Mouse (Mus musculus) layer of hippocampus, adult 9-11 months (tissue): ENCODE data around the gene Mpzl2.
A peak's percentile ranks its signal among the peaks of the same experiment; 100 is the strongest.
"Not testable (repeated sequence)": the region's sequence is repeated elsewhere in the genome, so short reads cannot be mapped to it uniquely, and the experiment has no call there.

Source experiments
- DNase-seq: peaks from one replicate; pipeline ENCODE4 v3.0.0; 2022

Gene Mpzl2

DNA sequence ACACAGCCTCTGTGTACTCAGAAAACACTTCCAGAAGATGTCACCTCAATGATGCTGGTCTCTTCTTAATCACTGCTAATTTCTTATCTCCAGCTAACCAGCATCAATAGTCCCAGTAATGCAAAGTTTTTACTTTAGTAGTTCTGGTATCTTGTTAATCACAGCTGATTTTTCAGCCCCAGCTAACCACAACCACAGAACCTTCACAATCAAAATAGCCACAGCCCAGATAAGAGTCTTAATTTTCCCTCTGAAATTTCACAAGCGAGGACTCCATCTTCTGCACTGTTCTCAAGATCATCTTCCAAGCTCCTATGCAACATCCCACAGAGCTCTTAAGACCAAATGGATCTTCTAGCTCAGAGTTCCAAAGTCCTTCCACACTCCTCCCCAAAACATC is 1.8 kb upstream of the Mpzl2 start:
- not testable (repeated sequence) for DNase-seq

DNA sequence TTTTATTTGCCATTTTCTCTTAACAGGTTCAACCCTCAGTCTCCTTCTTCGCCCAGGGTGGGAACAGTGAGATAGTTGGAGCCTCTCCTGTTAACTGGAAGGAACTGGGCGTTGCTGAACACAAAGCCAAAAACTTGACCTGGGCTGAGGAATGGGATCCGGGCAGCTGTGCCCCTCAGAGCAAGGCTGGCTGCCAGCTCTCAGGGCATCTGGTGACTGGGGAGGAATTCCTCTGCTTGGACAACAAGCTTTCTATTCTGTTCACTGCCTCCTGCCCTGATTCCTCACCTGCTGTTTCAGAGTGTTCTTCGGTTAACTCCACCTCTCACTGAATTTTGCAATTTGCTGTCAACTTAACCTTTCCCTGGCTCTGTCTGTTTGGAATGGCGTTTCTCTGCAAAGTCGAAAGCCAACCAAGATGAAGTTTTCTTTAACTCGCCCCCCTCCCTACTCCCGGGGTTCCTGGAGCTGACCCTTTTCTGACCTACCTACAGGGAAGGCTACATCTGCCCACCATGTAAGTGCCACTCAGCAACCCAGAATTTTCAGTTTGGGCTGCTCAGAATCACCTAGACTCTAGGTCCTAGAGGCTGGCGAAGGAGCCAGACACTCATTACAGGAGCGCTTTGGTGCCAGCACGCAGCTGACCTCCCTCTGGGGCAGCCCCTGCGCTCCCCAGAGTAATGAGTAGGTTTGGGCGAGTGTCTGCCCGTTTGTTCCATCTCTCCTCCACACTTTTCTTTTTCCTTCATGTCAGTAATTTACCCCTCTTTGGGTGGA is 657 bp downstream of the Mpzl2 start:
- DNase-seq = no peak

DNA sequence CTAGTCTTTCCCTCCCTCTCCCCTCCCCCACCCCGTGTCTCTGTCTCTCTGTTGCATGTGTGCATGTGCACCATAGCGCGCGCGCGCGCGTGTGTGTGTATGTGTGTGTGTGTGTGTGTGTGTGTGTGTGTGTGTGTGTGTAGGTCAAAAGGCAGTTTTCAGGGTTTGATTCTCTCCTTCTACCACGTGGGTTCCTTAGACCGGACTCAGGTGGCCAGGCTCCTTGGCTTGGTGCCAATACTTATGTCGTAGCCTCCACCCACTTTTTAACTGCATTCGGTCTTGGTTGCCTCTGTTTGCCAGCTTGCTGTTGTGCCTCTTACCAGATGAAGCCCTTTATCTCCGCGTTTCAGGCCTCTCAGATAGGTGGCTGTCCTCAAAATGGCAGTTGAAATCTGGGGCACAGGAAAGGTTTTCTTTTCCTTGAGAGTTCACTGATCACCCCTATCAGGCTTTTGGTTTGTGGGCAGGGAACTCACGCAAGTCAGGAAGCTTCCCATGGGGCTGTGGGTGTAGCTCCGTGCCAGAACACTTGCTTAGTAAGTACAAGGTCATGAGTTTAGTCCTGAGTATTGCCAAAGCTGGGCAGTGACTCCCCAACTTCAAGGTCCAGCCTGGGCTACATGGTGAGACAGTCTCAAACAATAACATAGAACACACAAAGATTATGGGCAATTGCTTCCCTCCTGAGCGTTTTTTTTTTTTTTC is 1.7 kb downstream of the Mpzl2 start:
- no peak for DNase-seq

DNA sequence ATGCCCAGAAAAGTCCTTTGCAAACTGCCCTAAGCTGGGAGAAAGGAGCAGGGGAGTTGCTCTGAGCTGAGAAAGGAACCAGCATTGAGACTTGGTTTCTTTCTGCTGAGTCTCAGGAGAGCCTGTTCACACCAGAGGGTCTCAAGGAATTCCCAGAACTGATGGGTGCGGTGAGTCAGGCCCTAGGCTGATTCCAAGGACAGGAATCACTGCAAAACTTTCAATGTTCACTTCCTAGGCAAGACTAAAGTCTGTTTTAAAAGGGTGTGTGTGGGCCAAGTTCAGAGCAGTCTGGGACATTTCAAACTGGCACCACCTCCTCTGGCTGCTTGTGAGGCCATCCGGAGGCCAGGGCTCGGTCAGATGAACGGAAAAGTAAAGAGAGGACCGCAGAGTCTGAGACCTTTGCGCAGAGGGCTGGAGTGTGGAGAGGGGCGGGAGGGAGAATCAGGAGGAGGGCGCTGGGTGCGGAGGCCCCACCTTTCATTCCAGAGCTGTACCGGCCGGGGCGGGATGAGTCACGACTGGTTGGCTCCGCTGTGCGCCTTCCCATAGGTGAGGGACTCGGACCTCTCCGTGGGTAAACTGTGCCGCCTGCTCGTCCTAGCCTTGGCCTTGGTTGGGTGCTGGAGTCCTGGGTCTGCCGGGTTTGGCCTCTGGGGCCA is 2.6 kb downstream of the Mpzl2 start:
- DNase-seq = no peak

DNA sequence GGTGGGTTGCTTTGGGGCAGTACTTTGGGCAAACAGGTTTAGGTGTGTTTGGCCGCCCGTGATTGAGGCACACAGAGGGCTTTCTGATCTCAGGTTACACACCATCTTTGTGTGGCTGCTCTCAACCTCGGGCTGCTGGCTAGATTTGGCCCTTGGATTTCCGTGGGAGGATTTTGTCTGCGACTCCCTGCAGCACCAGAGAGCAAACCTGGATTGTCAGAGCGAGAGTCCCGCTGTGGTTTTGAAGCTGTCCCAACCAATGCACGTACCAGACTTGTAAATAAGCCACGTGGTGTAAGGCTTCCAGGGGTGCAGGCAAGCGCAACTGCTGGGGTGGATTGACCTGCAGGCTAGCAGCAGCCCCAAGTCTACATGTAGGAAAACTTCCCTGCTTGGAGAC is 3.3 kb downstream of the Mpzl2 start:
- no peak for DNase-seq

DNA sequence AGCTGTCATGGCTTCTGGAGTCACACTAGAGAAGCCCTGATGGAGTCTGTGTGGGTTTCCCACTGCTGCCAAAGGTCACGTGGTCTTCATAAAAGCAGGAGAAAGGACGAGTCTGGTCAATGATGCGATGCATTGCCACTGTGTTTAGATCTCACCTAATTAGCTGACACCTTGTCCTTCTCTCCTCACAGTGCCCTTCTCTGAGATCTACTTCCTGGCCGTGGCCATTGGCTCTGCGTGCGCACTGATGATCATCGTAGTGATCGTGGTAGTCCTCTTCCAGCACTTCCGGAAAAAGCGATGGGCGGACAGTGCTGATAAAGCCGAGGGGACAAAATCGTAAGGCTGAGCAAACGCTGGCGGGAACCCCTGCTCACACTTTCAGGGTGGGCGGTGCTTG is 7.4 kb downstream of the Mpzl2 start:
- no peak for DNase-seq

DNA sequence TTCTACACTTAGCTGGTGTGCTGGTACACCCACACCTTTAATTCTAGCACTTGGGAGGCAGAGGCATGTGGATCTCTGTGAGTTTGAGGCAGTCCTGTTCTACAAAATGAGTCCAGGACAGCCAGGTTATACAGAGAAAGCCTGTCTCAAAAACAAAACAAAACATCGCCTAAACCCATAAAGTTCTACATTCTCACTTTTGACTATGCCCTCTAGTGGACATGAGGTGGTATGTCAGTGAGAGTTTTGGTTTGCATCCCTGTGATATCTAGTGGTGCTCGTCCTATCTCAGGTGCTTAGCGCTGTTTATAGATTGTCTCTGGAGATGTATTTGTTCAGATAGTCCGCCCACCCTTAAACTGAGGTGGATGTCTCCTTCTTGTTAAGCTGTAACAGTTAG is 8.9 kb downstream of the Mpzl2 start:
- DNase-seq = no peak

DNA sequence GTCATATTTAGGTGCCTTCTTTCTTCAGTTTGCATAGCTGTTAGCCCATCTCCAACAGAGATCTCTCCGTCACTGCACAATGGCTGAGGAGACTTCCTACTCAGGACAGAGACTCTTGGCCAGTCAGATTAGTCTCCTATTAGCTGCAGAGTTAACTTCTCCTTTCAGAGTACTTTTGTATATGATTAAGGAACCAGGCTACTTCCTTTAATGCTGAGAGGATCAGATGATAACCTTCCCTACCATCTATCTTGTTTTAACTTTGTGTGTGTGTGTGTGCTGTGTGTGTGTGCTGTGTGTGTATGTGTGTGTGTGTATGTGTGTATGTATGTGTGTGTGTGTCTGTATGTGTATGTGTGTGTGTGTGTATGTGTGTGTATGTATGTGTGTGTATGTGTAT is 10.1 kb downstream of the Mpzl2 start:
- no peak for DNase-seq

DNA sequence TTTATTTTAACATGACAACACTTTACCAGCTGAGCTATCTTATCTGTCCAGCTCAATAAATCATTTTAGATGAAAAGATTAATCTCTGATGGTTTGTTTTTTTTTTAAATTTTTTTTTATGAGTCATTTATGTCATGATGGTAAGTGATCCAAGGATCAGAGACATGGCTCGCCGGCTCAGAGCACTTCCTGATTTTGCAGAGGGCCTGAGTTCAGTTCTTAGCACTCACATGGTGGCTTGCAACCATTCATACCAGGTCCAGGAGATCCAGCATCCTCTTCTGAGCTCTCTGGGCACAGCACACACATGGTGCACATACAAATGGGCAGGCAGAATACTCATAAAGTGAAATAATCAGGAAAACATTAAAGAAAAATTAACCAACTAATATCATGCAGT is 10.7 kb downstream of the Mpzl2 start:
- no peak for DNase-seq

DNA sequence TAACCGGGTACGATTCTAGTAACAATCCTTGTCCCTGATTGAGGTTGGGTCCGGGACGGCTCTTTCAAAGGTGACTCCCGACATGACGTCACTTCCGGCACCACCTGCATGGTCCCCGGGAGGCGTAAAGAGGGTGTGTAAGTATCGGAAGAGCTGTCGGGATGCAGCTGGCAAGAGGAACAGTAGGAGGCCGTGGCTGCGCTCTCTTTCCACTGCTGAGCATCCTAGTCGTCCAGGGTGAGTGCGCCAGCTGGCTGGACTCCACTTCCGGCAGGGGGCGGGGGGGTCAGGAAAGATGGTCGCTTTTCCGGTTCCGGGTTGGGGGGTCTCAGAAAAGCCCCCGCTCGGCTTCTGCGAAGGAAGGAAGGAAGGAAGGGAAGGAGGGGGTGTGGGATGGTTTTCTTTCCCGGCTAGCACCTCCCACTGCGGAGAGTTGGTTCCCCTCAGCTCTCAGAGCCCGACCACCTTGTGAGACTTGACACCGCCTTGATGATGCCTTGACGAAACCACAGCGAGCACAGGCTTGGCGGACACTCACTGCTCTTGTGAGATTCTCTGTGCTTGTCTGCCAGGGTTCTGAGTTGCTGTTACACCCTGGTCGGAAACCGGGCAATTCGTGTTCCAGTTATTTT is 15.6 kb downstream of the Mpzl2 start, which contains the start of gene Mpzl3:
Gene Mpzl3, plus strand, starts transcription at position 105 of the 632 bp plus-strand sequence.
- peak; percentile 87 for DNase-seq

DNA sequence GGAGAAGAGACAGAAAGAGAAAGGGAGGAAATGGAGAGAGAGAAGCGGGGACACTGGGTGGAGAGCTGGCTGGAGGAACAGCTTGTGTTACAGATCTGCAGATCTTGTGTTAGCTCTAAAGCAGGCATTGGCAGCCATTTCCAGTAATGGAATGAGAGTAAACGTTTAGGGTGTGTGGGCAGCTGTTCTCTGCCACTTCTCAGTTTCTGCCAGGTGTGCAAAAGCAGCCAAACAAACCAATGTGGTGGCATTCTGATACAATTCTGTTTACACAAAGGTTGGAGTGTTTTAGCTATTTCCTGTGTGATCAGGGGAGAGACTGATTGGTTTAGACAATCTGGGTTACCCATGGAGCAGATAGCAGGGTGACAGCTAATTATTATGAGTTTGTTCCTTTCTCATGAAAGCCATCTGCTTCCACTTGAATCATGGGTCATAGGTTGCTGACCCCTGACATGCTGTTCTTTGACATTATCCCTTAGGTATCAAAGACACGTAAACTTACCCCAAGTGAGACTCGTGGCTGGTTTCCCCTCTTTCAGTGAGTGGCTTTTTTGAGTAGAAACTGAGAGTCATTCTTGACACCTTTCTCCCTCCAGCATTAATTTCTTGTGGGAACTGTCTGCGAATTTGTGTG is 18.8 kb downstream of the Mpzl2 start:
- no peak for DNase-seq

DNA sequence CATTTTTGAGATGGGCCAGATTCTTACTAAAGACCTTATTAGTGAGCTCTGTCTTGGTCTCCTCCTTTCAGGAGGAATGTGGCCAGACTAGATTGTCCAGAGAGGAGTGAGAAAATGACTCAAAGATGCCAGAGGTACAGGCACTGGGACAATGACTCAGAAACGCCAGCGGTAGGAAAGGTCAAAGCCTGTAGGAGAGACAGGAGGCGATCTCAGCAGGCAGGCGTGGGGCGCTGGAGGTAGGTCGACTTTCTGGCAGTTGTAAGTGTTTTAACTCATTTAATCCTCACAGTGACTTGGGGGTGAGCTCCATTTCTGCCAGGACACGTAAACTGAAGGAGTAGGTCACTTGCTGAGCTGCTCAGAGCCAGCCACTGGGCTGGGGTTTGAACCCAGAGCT is 20.6 kb downstream of the Mpzl2 start:
- DNase-seq = no peak

DNA sequence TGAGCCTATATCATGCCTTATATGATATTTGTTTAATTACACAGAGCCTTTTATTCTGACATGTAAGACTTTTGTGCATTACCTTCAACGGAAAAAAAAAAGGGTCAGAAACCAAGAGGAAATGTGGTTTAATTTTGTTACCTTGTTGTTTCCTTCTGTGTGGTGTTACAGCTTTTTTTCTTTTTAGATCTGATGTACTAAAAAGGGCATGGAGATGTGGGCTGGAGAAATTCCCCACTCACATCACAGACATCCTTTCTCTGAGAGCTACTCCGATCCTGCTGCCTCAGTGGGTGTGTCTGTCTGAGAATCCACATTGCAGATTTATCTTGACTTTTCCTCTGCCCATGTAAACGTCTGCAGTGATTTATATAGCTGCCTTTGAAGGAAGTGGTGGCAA is 23.1 kb downstream of the Mpzl2 start:
- DNase-seq = no peak

DNA sequence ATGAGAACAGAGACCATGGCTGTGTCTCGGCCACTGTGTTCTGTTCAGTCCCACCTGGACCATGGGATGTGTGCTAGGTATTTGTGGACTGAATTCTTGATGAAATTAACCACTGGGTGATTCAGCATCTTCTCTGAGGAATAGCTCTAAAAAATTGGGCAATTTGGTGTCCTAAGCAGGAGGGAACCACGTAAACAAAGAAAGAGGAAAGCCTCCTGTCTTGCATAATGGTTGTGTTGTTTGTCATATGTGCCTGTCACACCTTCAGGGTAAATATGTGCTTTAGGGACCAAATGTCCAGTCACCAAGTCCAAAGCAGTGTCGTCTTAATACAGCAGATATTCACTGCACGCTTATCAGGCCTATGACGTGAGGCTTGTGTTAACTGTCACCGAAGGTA is 24.8 kb downstream of the Mpzl2 start:
- no peak for DNase-seq

DNA sequence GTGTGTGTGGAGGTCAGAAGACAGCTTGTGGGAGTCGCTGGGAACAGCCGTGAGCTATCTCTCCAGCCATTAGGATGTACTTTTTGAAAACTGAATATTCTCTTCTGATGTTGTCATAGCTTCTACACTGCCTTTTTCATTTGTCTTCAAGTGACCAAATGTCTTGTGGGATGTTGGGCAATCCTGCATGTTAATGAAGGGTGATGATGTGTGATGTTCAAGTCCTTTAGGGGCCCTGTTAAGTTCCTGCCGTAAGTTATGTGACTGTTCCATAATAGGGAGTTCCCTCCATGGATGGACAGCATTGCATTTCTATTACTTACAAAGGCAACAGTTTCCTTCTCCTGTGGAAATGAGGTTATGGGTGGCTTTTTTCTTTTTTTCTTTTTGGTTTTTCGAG is 27.1 kb downstream of the Mpzl2 start:
- DNase-seq = no peak

DNA sequence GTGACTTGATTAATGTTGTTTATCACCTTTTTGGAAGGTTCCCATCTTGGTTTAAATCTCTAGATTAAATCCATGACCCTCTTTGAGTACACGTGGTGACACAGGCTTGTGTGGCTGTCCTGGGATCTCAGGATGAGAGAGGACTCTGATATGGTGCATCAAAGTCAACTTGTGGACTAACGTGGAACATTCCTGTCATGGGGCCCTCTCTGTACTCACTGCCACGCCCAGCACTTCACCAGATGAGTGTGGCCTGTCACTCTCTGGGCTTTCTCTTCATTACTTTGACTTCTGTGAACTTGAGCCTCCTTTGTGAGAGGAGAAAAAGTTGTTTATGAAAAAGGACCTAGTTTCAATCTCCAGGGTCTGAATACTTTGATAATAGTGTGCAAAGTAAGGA is 32.2 kb downstream of the Mpzl2 start:
- no peak for DNase-seq

DNA sequence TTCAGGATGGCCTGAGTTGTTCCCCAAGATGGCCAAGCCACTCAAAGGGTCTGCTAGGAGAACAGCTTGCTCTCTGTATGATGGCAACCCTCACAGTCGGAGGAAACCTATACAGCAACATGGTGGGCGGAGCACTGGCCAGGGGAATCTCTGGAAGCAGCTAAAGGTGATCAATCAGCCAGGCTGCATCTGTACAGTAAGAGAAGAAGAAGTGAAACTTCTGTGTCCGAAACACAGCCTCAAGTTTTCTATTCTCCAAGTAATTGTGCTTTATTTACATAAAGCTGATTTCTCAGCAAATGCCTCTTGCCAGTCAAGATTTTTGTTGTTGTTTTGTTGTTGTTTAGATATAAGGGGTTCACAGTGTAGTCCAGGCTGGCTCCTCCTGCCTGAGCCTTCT is 38.3 kb downstream of the Mpzl2 start:
- DNase-seq = no peak

DNA sequence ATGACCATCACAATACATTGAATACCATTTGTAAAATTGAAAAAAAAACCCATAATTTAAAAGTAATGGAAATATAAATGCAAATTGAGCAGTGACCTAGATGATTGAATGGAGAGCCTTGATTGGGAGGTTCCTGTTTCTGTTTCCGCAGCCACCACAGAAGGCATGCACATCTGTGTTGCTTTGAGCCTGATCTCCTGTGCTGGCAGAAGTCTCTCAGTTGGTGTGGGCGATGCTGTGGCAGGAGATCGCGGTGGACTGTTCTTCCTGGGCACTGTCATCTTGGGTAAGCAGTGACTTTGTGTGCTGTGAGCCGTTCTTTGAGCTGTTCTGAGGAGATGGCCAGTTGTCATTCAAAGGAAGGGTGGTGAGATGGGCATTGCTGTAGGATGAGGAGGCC is 39.4 kb downstream of the Mpzl2 start, which contains the start of gene Jaml:
Gene Jaml, plus strand, starts transcription at position 173 of the 400 bp plus-strand sequence.
- peak; percentile 15 for DNase-seq

DNA sequence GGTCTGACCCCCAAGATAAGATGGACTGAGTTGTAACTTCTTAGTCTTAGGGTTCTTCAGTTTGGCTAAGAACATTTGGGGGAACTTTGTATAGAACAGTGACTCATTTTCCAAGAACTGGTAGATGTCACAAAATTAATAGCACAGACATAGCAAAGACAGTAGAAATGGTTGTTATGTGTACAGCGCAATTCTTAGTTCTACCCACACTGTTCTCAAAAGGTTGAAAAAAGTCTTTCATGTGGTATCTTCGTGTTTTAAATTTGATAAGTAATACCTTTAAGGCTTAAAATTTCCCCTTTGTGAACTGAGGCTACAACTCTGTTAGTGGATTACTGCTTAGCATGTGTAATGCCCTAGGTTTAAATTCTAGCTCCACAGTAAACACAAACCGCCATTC is 43.5 kb downstream of the Mpzl2 start:
- DNase-seq = no peak

DNA sequence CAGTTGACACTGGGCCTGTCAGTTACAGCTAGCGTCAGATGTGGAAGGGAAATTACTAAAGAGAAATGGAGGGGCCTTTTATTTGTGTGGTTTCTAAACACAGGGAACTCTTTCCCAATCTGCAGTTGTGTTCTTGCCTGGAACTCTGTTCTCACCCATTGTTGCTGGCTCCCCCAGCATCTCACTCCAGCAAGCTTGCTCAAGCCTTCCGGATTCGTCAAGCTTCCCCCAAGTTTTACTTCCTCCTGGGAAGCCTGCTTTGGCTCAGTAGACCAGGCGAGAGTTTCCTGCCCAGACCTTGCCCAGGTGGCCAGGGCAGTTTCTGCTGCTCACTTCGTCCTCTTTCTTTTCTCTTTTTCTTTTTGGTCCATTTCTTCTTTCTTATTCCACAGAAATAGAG is 45.0 kb downstream of the Mpzl2 start:
- DNase-seq = peak; percentile 12

DNA sequence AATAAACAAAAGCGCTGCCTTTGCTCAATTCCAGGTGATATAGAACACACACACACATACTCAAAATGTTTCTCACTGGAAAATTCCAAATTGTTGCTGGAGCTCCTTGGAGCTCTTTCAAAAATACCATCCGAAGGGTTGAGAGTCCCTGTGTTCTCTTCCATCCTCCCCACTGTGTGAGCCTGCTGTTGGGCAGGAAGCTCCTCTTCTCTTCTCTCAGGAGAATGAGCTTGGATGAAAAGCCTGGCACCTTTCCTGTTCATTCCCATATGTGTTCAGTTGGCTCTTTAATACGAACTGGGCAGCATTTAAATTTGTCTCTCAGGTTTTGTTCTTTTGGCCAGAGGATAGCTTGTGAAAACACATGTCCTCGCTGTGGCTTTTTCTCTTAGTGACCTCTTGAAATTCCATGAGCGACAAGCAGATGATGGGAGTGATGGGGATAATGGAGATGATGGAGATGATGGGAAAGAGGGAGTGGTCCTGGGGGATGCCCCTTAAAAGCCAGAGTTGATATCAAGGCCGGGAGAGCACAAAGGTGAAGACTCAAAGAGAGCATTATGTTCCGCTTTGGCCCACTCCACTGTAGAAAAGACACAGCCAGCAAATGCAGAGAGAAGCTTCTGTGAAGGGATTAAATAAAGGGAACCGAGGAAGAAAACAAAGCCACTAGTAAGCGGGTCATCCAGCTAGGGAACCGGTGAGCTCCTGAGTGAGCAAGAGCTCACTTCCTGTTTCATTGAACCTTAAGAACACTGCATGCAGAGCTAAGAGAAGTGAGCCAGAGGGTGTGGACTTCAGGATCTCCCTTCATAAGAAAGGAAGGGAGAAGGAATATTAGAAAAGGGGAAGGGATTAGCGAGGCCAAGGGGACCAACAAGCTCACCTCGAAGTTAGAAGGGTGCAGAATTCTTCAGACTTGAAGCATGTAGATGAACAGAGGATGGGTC is 46.4 kb downstream of the Mpzl2 start:
- DNase-seq = peak; percentile 12

DNA sequence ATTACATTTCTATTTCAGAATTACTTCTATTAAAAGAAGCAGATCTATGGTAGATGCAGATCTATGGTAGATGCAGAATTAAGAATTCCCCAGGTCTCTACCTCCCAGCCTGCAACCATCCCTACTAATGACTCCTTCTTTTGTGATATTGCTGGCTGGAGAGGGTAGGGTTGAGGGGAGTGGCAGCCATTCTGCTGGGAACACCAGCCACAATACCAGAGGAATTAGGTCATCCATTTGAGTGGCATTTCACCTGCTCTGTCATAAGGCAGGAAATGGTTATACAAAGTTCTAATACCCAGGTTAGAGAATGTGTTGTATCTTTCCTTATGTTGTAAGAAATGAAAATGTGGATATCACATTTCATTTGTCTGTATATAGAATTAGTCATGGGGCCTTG is 48.4 kb downstream of the Mpzl2 start:
- DNase-seq = no peak
